Mouse (Mus musculus) brain, embryonic 14.5 days (tissue): ENCODE measurements at regions not wholly inside any gene's neighbourhood (a gene's known extent, or its start where the extent isn't known, plus 50 kb on each side); places are given as distances from the start of the nearest gene placed in this dataset.

Experiments used
- CTCF ChIP-seq: fragments of 200-500 bp; IDR thresholded peaks from 2 replicates; pipeline ENCODE4 v1.5.1; 2012; ENCODE audit warnings: inconsistent platforms, mild to moderate bottlenecking, moderate library complexity, borderline replicate concordance; ENCODE audit not compliant: insufficient read depth, insufficient read length; ENCODE audit errors: extremely low read depth
- POLR2A ChIP-seq: fragments of 200-500 bp; IDR thresholded peaks from 2 replicates; pipeline ENCODE4 v1.6.1; 2012; ENCODE audit warnings: mild to moderate bottlenecking, inconsistent platforms, borderline replicate concordance; ENCODE audit not compliant: poor library complexity, insufficient read depth, insufficient read length, severe bottlenecking; ENCODE audit errors: extremely low read depth

GRCm38 (mm10) chr13:5614833-5615232 lies 246.4 kb upstream of the Klf6 start:
- TF ChIP-seq POLR2A: no peak
- no peak for TF ChIP-seq CTCF
